Mouse (Mus musculus): ENCODE data around the gene Pla2g1b. TPM values are rescaled to one million over a fixed set of nuclear protein-coding genes. Genes with fewer than 3 reads are reported as not detected.
A peak's percentile ranks its signal among the peaks of the same experiment; 100 is the strongest.

The Pla2g1b gene
- polyA plus RNA-seq (2014; fragmentation: Nextera tagmentation; extraction: Ambion mirVana) = not detected in 2 replicates

- Histone ChIP-seq H3K4me2 (ENCODE audit: low read length) (no peak within 1 kb of the TSS), H3K36me3 (ENCODE audit: control insufficient read depth, insufficient read depth, low read length) (no peaks in the 10 kb centered on the region), H3K27me3 (ENCODE audit: control insufficient read depth, insufficient read depth, low read length) (no peaks in the 10 kb centered on the region), H3K4me3 (replicated peaks; ENCODE audit: low read depth, low read length) (no peak within 1 kb of the TSS), H3K9ac (replicated peaks; ENCODE audit: low read length) (no peak within 1 kb of the TSS), H3K4me1 (ENCODE audit: control insufficient read depth, insufficient read depth, low read length) (no peaks in the 10 kb centered on the region), H3K27ac (replicated peaks; ENCODE audit: low read depth, low read length) (no peak within 1 kb of the TSS), H3K9me3 (ENCODE audit: control insufficient read depth, low read length) (no peaks in the 10 kb centered on the region)
- ATAC-seq (ENCODE audit: low FRiP score, low TSS enrichment) (no peak), DNase-seq (no peak)
- 51% methylated on average over 9 of the region's 9 CpGs for WGBS
These were observed at the start of gene Pla2g1b for GRCm38 (mm10) chr5:115465642-115466420. Gene Pla2g1b, plus strand, starts transcription at chr5:115466262.

GRCm38 (mm10) chr5:115428831-115429358 lies 37.2 kb upstream of the Pla2g1b start:
- H3K4me1 ChIP-seq (ENCODE audit: control insufficient read depth, insufficient read depth, low read length) = peaks cover 29% of the 10 kb centered on the region
- under 1% methylated on average over 20 of the region's 20 CpGs for WGBS

GRCm38 (mm10) chr5:115429359-115430186 lies 36.5 kb upstream of the Pla2g1b start, which contains the start of gene Msi1:
Gene Msi1, plus strand, starts transcription at chr5:115429599.
- H3K27ac ChIP-seq (replicated peaks; ENCODE audit: low read depth, low read length) = peak within 1 kb of the TSS; percentile 100
- H3K27me3 ChIP-seq (ENCODE audit: control insufficient read depth, insufficient read depth, low read length) = no peaks in the 10 kb centered on the region
- ATAC-seq (ENCODE audit: low FRiP score, low TSS enrichment) = peak; percentile 56
- H3K4me1 ChIP-seq (ENCODE audit: control insufficient read depth, insufficient read depth, low read length) = peaks cover 35% of the 10 kb centered on the region
- peaks cover 8% of the 10 kb centered on the region for H3K36me3 ChIP-seq (ENCODE audit: control insufficient read depth, insufficient read depth, low read length)
- H3K9me3 ChIP-seq (ENCODE audit: control insufficient read depth, low read length) = no peaks in the 10 kb centered on the region
- DNase-seq = peak; percentile 85
- peak within 1 kb of the TSS; percentile 93 for H3K4me3 ChIP-seq (replicated peaks; ENCODE audit: low read depth, low read length)
- WGBS = under 1% methylated on average over 82 of the region's 117 CpGs
- peak within 1 kb of the TSS; percentile 100 for H3K9ac ChIP-seq (replicated peaks; ENCODE audit: low read length)
- peak within 1 kb of the TSS; percentile 96 for H3K4me2 ChIP-seq (ENCODE audit: low read length)

More at GRCm38 (mm10) chr5:115428831-115429358, 37.2 kb upstream of the Pla2g1b start:
- peaks cover 8% of the 10 kb centered on the region for H3K36me3 ChIP-seq (ENCODE audit: control insufficient read depth, insufficient read depth, low read length)
- peak overlapping the region; percentile 100 for H3K9ac ChIP-seq (replicated peaks; ENCODE audit: low read length)
- peak overlapping the region; percentile 100 for H3K27ac ChIP-seq (replicated peaks; ENCODE audit: low read depth, low read length)
- H3K9me3 ChIP-seq (ENCODE audit: control insufficient read depth, low read length) = no peaks in the 10 kb centered on the region
- H3K27me3 ChIP-seq (ENCODE audit: control insufficient read depth, insufficient read depth, low read length) = no peaks in the 10 kb centered on the region
- peak overlapping the region; percentile 93 for H3K4me3 ChIP-seq (replicated peaks; ENCODE audit: low read depth, low read length)
- peak overlapping the region; percentile 96 for H3K4me2 ChIP-seq (ENCODE audit: low read length)
- ATAC-seq (ENCODE audit: low FRiP score, low TSS enrichment) (no peak), DNase-seq (no peak)

GRCm38 (mm10) chr5:115430187-115430960 lies 35.7 kb upstream of the Pla2g1b start:
- Histone ChIP-seq H3K4me2 (ENCODE audit: low read length) (peak overlapping the region; percentile 96), H3K9ac (replicated peaks; ENCODE audit: low read length) (peak overlapping the region; percentile 100), H3K4me1 (ENCODE audit: control insufficient read depth, insufficient read depth, low read length) (peaks cover 43% of the 10 kb centered on the region), H3K27ac (replicated peaks; ENCODE audit: low read depth, low read length) (peak overlapping the region; percentile 100), H3K9me3 (ENCODE audit: control insufficient read depth, low read length) (no peaks in the 10 kb centered on the region), H3K27me3 (ENCODE audit: control insufficient read depth, insufficient read depth, low read length) (no peaks in the 10 kb centered on the region), H3K36me3 (ENCODE audit: control insufficient read depth, insufficient read depth, low read length) (peaks cover 12% of the 10 kb centered on the region), H3K4me3 (replicated peaks; ENCODE audit: low read depth, low read length) (peak overlapping the region; percentile 93)
- 0 out of 2 replicates have a peak, but pooled peaks have one; percentile 2 for ATAC-seq (ENCODE audit: low FRiP score, low TSS enrichment)
- DNase-seq = peak; percentile 47
- under 1% methylated on average over 53 of the region's 73 CpGs for WGBS

- Histone ChIP-seq H3K9me3 (ENCODE audit: control insufficient read depth, low read length) (no peaks in the 10 kb centered on the region), H3K4me3 (replicated peaks; ENCODE audit: low read depth, low read length) (peak overlapping the region; percentile 93), H3K4me1 (ENCODE audit: control insufficient read depth, insufficient read depth, low read length) (peaks cover 52% of the 10 kb centered on the region), H3K27ac (replicated peaks; ENCODE audit: low read depth, low read length) (peak overlapping the region; percentile 100), H3K36me3 (ENCODE audit: control insufficient read depth, insufficient read depth, low read length) (peaks cover 17% of the 10 kb centered on the region), H3K9ac (replicated peaks; ENCODE audit: low read length) (peak overlapping the region; percentile 100), H3K27me3 (ENCODE audit: control insufficient read depth, insufficient read depth, low read length) (no peaks in the 10 kb centered on the region), H3K4me2 (ENCODE audit: low read length) (peak overlapping the region; percentile 96)
- 3% methylated on average over 14 of the region's 14 CpGs for WGBS
- peak; percentile 84 for DNase-seq
- ATAC-seq (ENCODE audit: low FRiP score, low TSS enrichment) = no peak
These were observed 34.8 kb upstream of the Pla2g1b start for GRCm38 (mm10) chr5:115431061-115431897.

- Histone ChIP-seq H3K4me3 (replicated peaks; ENCODE audit: low read depth, low read length) (peak overlapping the region; percentile 93), H3K36me3 (ENCODE audit: control insufficient read depth, insufficient read depth, low read length) (peaks cover 17% of the 10 kb centered on the region), H3K4me1 (ENCODE audit: control insufficient read depth, insufficient read depth, low read length) (peaks cover 56% of the 10 kb centered on the region), H3K9me3 (ENCODE audit: control insufficient read depth, low read length) (no peaks in the 10 kb centered on the region), H3K9ac (replicated peaks; ENCODE audit: low read length) (peak overlapping the region; percentile 100), H3K4me2 (ENCODE audit: low read length) (peak overlapping the region; percentile 96), H3K27me3 (ENCODE audit: control insufficient read depth, insufficient read depth, low read length) (no peaks in the 10 kb centered on the region), H3K27ac (replicated peaks; ENCODE audit: low read depth, low read length) (peak overlapping the region; percentile 100)
- under 1% methylated on average over 7 of the region's 7 CpGs for WGBS
- DNase-seq (no peak), ATAC-seq (ENCODE audit: low FRiP score, low TSS enrichment) (no peak)
These were observed 34.2 kb upstream of the Pla2g1b start for GRCm38 (mm10) chr5:115431898-115432259.

GRCm38 (mm10) chr5:115432395-115432794 lies 33.7 kb upstream of the Pla2g1b start:
- H3K4me1 ChIP-seq (ENCODE audit: control insufficient read depth, insufficient read depth, low read length) = peaks cover 62% of the 10 kb centered on the region
- WGBS = 11% methylated on average over 11 of the region's 11 CpGs
- no peaks in the 10 kb centered on the region for H3K27me3 ChIP-seq (ENCODE audit: control insufficient read depth, insufficient read depth, low read length)
- H3K27ac ChIP-seq (replicated peaks; ENCODE audit: low read depth, low read length) = peak overlapping the region; percentile 100
- peaks cover 19% of the 10 kb centered on the region for H3K36me3 ChIP-seq (ENCODE audit: control insufficient read depth, insufficient read depth, low read length)
- peak overlapping the region; percentile 100 for H3K9ac ChIP-seq (replicated peaks; ENCODE audit: low read length)
- peak overlapping the region; percentile 96 for H3K4me2 ChIP-seq (ENCODE audit: low read length)
- no peaks in the 10 kb centered on the region for H3K9me3 ChIP-seq (ENCODE audit: control insufficient read depth, low read length)
- ATAC-seq (ENCODE audit: low FRiP score, low TSS enrichment) = no peak
- peak overlapping the region; percentile 93 for H3K4me3 ChIP-seq (replicated peaks; ENCODE audit: low read depth, low read length)
- peak; percentile 30 for DNase-seq

Measured in midbrain, embryonic 14.5 days (tissue).